Mouse (Mus musculus) heart, embryonic 16.5 days (tissue): ENCODE data around the gene Bcl2l13. TPM values are rescaled to one million over a fixed set of nuclear protein-coding genes. Genes with fewer than 3 reads are reported as not detected.
"Not testable (repeated sequence)": the region's sequence is repeated elsewhere in the genome, so short reads cannot be mapped to it uniquely, and the experiment has no call there.

Experiments
- ATAC-seq: fragments of 200-750 bp; cut with Nextera tagmentation; replicated peaks from 2 replicates; pipeline ENCODE4 v1.8.0; 2017; ENCODE audit warnings: moderate number of reproducible peaks; ENCODE audit not compliant: insufficient read depth, low FRiP score; ENCODE audit errors: extremely low read depth
- H3K27ac ChIP-seq: fragments of 300-500 bp; sonication (generic); 2 replicates; pipeline ENCODE4 v1.5.1; 2014; ENCODE audit warnings: mild to moderate bottlenecking, low read length, control low read depth, moderate library complexity
- H3K27me3 ChIP-seq: fragments of 300-500 bp; sonication (generic); 2 replicates; pipeline ENCODE4 v1.6.1; 2014; ENCODE audit warnings: low read length, mixed read lengths; ENCODE audit not compliant: control insufficient read depth, insufficient read depth
- H3K36me3 ChIP-seq: fragments of 300-500 bp; sonication (generic); 2 replicates; pipeline ENCODE4 v1.6.1; 2014; ENCODE audit not compliant: control insufficient read depth, insufficient read depth
- H3K4me1 ChIP-seq: fragments of 300-500 bp; sonication (generic); 2 replicates; pipeline ENCODE4 v1.6.1; 2014; ENCODE audit warnings: low read length, mixed read lengths; ENCODE audit not compliant: control insufficient read depth, insufficient read depth
- H3K4me2 ChIP-seq: fragments of 300-500 bp; sonication (generic); 2 replicates; pipeline ENCODE4 v1.6.1; 2014; ENCODE audit warnings: low read depth, mild to moderate bottlenecking, control low read depth, low read length
- H3K4me3 ChIP-seq: fragments of 300-500 bp; sonication (generic); 2 replicates; pipeline ENCODE4 v1.5.1; 2014; ENCODE audit warnings: mild to moderate bottlenecking, control low read depth, low read length
- H3K9ac ChIP-seq: fragments of 300-500 bp; sonication (generic); 2 replicates; pipeline ENCODE4 v1.6.1; 2014; ENCODE audit warnings: low read length, control low read depth
- H3K9me3 ChIP-seq: fragments of 300-500 bp; sonication (generic); replicated peaks from 2 replicates; pipeline ENCODE4 v1.6.1; 2016; ENCODE audit warnings: low read length; ENCODE audit not compliant: control insufficient read depth
- whole genome bisulfite sequencing: fragments of 180-500 bp; shearing (Covaris S2); extraction: QIAGEN DNeasy Blood & Tissue Kit; methylation state at CpG from one replicate; pipeline ENCODE4 v1.1.7; 2014; 5-methylcytosine and 5-hydroxymethylcytosine counted together
- polyA plus RNA-seq: library from polyadenylated mRNA; unstranded; fragments of >200 nt; fragmentation: Nextera tagmentation; extraction: Ambion mirVana; gene quantifications from 2 replicates; pipeline ENCODE4 v1.2.1, GENCODE M21; 2015

The Bcl2l13 gene
- polyA plus RNA-seq, 1 experiment from 2014 or later, result 26.1 TPM

DNA sequence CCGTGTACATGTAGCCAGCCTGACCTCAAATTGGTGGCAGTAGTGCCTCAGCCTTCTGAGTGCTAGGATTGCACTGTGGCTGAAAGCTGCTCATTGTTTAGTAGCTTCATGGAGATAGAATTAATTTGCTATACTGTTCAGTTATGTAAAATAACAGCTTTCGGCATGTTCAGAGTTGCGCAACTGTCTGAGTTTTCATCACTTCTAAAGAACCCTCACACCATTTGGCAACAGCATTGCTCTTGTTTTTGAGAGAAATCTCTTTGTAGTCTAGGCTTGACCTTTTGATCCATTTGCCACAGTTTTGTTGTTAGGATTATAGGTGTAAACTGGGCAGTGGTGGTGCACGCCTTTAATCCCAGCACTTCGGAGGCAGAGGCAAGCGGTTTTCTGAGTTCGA lies 4.2 kb downstream of the Bcl2l13 start:
- no peak overlapping the region for H3K4me2 ChIP-seq
- ATAC-seq, result no peak
- no peak overlapping the region for H3K4me3 ChIP-seq
- H3K9me3 ChIP-seq, result peaks cover 3% of the 10 kb centered on the region; the same call in 1 of the 2 replicates
- H3K9ac ChIP-seq, result no peak overlapping the region
- 94% methylated on average over 7 of the region's 7 CpGs for WGBS
- peaks cover 16% of the 10 kb centered on the region for H3K4me1 ChIP-seq
- H3K27me3 ChIP-seq, result no peaks in the 10 kb centered on the region
- peaks cover 7% of the 10 kb centered on the region; the same call in 1 of the 2 replicates for H3K36me3 ChIP-seq
- no peak overlapping the region for H3K27ac ChIP-seq

DNA sequence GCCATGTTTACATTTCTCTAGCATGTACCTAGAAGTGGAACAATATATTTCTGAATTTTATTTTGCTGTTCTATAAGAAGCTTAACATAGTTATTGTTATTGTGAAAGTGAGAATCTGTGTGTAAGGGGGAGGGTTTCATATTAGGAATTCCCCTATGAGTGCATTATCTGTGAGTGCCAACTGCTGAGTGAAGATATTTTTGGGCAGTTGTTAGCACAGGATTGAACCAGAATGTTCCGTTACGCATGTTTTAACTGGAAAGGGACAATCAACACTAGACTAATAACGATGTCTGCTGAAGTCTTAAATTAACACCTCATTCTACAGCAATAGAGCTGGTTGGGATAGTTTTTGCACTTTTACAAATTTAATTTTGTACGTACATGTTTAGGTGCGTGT lies 5.7 kb downstream of the Bcl2l13 start:
- peak overlapping the region; percentile 56 for H3K27ac ChIP-seq
- no peak overlapping the region for H3K4me3 ChIP-seq
- peaks cover 7% of the 10 kb centered on the region; the same call in 1 of the 2 replicates for H3K36me3 ChIP-seq
- peaks cover 13% of the 10 kb centered on the region for H3K4me1 ChIP-seq
- H3K27me3 ChIP-seq, result no peaks in the 10 kb centered on the region
- H3K9me3 ChIP-seq, result peaks cover 3% of the 10 kb centered on the region; the same call in 1 of the 2 replicates
- 64% methylated on average over 5 of the region's 5 CpGs for WGBS
- 0 out of 2 replicates have a peak overlapping the region, but pooled peaks have one; percentile 12 for H3K4me2 ChIP-seq
- ATAC-seq, result 0 out of 2 replicates have a peak, but pooled peaks have one; percentile 39
- no peak overlapping the region for H3K9ac ChIP-seq

DNA sequence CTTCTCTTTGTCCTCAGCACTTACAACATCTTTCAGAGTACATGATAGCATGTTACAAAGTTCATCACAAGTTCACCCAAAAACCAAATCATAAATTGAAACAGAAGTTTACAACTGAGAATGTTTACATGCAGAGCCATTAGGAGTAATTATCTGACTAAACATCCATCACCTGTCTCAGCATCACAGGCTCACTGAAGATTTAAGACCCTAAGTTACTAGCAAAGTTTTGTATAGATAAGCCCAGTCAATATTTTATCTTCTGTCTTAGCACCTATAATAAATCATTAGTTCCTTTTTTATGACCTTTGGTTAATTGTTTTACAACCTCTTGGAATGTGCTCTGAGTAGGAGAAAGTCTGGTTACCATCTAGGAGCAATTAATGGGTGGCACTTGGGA lies 14.7 kb downstream of the Bcl2l13 start:
- H3K4me1 ChIP-seq, result not testable (repeated sequence)
- H3K36me3 ChIP-seq, result peaks cover 24% of the 10 kb centered on the region

DNA sequence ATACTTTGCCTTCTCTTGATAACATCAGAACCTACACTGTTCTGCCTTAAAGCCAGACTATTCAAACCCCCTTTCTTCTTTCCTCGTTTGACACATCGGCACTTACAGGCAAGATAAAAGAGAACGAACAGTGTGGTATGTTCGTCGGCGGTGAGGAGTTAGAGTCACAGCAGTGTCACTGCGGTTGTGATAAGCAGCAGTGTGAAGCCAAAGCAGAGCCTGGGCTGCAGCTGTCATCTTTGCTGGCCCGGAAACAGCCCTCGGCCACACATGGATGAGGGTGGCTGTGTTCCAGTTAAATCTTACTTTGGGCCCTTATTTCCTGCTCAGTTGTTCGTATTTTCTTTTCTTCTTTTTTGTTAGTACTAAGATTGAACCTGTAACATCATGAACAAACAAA lies 18.4 kb downstream of the Bcl2l13 start:
- Histone ChIP-seq H3K36me3 (peaks cover 16% of the 10 kb centered on the region), H3K9me3 (0 out of 2 replicates have a peak, but pooled peaks cover 2% of the 10 kb centered on the region), H3K4me2 (no peak overlapping the region), H3K27me3 (no peaks in the 10 kb centered on the region), H3K4me3 (no peak overlapping the region), H3K27ac (0 out of 2 replicates have a peak overlapping the region, but pooled peaks have one; percentile 46), H3K4me1 (peaks cover 4% of the 10 kb centered on the region), H3K9ac (no peak overlapping the region)
- WGBS, result 26% methylated on average over 10 of the region's 10 CpGs
- ATAC-seq, result peak; percentile 43; the same call in 1 of the 2 replicates

More for the DNA sequence above, 14.7 kb downstream of the Bcl2l13 start:
- not testable (repeated sequence) for H3K27ac ChIP-seq, H3K27me3 ChIP-seq, H3K4me3 ChIP-seq, H3K9me3 ChIP-seq, H3K9ac ChIP-seq, ATAC-seq, H3K4me2 ChIP-seq

DNA sequence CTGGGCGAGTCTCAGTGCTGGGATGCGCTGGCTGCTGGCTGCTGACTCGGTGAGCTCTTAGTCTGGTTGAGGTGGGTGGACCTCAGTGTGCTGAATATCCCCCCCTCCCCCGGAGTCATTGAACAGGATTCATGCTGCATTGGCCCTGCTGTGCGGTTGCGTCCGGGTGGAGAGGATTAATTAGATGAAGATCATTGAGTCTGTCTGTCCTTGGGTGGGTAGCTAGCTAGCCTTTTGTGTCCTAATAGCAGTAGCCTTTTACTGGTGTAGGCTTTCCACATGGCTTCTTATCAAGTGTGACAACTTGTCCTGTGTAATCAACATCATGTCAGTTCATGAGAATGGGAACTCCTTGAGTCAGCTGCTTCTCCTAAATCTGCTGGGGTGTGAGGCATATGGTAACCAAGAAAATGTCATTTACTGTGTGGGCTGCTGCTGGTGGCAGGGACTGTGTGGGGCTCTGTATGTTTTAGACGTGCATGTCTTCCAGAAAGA lies 22.3 kb downstream of the Bcl2l13 start:
- H3K4me1 ChIP-seq, result peaks cover 8% of the 10 kb centered on the region
- no peak overlapping the region for H3K4me2 ChIP-seq
- H3K36me3 ChIP-seq, result peaks cover 8% of the 10 kb centered on the region
- WGBS, result 71% methylated on average over 8 of the region's 8 CpGs
- no peak overlapping the region for H3K4me3 ChIP-seq
- H3K27me3 ChIP-seq, result no peaks in the 10 kb centered on the region
- H3K9me3 ChIP-seq, result 0 out of 2 replicates have a peak, but pooled peaks cover 2% of the 10 kb centered on the region
- ATAC-seq, result no peak
- H3K9ac ChIP-seq, result no peak overlapping the region
- H3K27ac ChIP-seq, result no peak overlapping the region

DNA sequence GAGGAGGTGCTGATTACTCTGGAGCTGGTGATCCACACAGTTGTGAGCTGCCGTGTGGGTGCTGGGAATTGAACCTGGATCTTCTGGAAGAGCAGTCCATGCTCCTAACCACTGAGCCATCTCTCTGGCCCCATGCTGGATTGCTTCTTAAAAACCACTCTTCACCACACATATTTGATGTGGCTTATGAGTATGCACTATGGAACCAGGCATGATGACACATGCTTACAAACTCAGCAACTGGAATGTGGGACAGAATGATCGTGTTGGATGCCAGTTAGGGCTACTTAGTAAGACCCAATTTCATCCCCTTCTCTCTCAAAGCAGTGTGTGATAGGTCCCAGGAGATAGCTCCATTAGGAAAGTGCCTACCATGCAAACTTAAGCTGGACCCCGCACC lies 24.1 kb downstream of the Bcl2l13 start:
- 0 out of 2 replicates have a peak, but pooled peaks cover 3% of the 10 kb centered on the region for H3K4me1 ChIP-seq
- 92% methylated on average over 3 of the region's 3 CpGs for WGBS

DNA sequence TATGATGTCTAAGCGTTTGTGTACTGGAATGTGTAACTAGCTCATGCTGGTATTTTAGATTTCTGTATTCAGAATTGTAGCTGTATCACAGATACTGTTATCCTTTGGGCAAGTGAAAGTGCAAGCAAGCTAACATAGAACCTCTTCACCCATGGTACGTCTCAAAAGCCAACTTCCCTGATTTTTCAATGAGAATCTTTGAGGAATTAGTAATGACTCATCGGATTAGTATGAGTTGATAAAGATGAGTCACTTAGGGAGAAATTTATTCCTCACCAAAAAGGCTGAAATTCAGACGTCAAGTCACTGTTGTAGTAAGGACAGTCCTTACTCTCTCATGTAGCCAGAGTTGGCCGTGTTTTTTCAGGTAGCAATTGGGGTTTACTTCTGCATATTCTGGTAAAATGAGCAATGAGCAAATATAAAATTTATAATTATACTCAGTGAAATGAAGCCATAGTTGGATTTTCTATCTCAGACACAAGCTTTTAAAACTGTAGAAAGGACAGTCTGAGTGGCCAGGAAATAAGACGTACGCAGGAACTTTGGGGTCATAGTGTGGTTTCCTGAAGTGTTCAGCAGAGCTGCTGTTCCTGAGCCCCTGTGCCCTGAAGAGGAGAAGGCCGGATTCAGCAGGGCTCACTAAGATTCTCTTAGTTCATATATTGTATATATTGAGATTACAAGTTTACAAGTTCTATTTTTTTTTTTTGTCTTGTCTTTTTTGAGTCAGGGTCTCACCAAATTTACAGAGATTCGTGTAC lies 30.2 kb downstream of the Bcl2l13 start:
- H3K4me3 ChIP-seq, result no peak overlapping the region
- H3K9me3 ChIP-seq, result no peaks in the 10 kb centered on the region
- H3K36me3 ChIP-seq, result peaks cover 6% of the 10 kb centered on the region
- no peak for ATAC-seq
- 0 out of 2 replicates have a peak, but pooled peaks cover 3% of the 10 kb centered on the region for H3K4me1 ChIP-seq
- 69% methylated on average over 9 of the region's 9 CpGs for WGBS
- no peaks in the 10 kb centered on the region for H3K27me3 ChIP-seq
- H3K4me2 ChIP-seq, result no peak overlapping the region
- H3K27ac ChIP-seq, result no peak overlapping the region
- H3K9ac ChIP-seq, result no peak overlapping the region

More for the DNA sequence above, 24.1 kb downstream of the Bcl2l13 start:
- H3K9me3 ChIP-seq, result 0 out of 2 replicates have a peak, but pooled peaks cover 2% of the 10 kb centered on the region
- H3K9ac ChIP-seq, result no peak overlapping the region
- no peak overlapping the region for H3K4me3 ChIP-seq
- peaks cover 8% of the 10 kb centered on the region for H3K36me3 ChIP-seq
- ATAC-seq, result no peak
- no peak overlapping the region for H3K27ac ChIP-seq
- no peaks in the 10 kb centered on the region for H3K27me3 ChIP-seq
- no peak overlapping the region for H3K4me2 ChIP-seq

DNA sequence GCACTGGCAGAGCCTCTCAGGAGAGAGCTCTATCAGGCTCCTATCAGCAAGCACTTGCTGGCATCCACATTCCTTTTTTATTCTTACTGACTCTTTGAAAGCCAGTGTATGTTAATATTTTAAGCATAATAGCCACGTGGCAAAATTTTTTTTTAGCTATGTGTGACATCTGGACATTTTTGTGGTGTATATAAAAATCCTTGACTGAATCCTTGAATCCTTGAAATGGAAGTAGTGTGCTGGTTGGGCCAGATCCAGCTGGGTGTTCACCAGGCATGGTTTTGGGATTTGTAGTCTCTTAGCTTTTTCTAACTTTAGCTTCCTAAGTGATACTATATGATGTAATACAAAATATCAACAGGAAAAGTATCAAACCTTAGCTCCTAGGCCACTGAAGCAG lies 32.8 kb downstream of the Bcl2l13 start:
- peaks cover 4% of the 10 kb centered on the region for H3K4me1 ChIP-seq

DNA sequence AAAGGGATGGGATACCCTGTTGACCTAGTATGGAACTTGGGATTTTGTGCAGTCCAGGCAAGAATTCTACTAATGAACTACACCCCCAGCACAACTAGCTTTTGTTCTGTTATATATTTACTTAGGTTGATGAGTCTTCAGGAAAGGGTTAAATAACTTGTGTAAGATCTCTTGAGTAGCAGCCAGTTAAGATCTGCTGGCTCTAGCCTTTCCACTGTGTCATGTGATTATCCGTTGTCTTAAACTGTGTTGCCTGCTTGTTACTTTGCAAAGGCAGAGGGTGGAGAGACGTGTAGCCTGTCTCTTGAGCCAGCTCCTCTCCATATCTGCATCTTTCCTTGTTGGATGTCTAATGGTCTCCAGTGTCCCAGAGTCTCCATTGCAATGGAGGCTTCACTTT lies 35.3 kb downstream of the Bcl2l13 start:
- ATAC-seq, result no peak

More for the DNA sequence above, 32.8 kb downstream of the Bcl2l13 start:
- Histone ChIP-seq H3K27ac (no peak overlapping the region), H3K27me3 (no peaks in the 10 kb centered on the region), H3K9me3 (no peaks in the 10 kb centered on the region), H3K4me2 (no peak overlapping the region), H3K4me3 (no peak overlapping the region), H3K36me3 (peaks cover 10% of the 10 kb centered on the region), H3K9ac (no peak overlapping the region)
- ATAC-seq, result no peak
- 42% methylated on average over 1 of the region's 1 CpGs for WGBS

More for the DNA sequence above, 35.3 kb downstream of the Bcl2l13 start:
- Histone ChIP-seq H3K27me3 (no peaks in the 10 kb centered on the region), H3K9me3 (no peaks in the 10 kb centered on the region), H3K36me3 (peaks cover 9% of the 10 kb centered on the region), H3K4me3 (no peak overlapping the region), H3K4me1 (peaks cover 9% of the 10 kb centered on the region), H3K9ac (no peak overlapping the region), H3K27ac (no peak overlapping the region), H3K4me2 (no peak overlapping the region)
- 57% methylated on average over 2 of the region's 2 CpGs for WGBS
